Mouse (Mus musculus): ENCODE data around the gene Akr1cl.

- TF ChIP-seq TAL1 (IDR thresholded peaks at IDR 0.05; ENCODE audit: low read length): no peak
- TF ChIP-seq GATA1 (IDR thresholded peaks at IDR 0.05; ENCODE audit: low read length): no peak
Observed at GRCm38 (mm10) chr1:65005575-65005974, 27.0 kb downstream of the Akr1cl start.

Measured in erythroblast, embryonic 14.5 days (primary cell).